Mouse (Mus musculus): Measurements from ENCODE around the gene Tenm4.

DNA sequence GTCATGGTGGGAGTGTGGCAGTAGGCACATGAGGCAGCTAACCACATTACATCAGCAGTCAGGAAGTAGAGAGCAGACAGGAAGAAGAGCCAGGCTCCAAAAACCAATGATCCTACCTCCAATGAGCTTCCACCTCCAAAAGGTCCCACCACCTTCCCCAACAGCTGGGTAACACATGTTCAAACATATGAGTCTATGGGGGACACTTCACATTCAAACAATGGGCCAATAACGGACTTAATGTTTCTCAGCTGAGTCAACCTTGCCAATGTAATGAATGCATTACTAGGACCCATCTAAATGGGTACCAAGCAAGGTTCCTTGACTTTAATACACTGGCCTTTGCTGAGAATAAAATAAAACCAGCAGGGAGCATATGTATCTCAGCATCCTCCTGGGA is 635.5 kb downstream of the Tenm4 start:
- no peak for TF ChIP-seq USF2 (conservative IDR thresholded peaks at IDR 0.05; ENCODE audit: low read depth, low read length)
- no peak for TF ChIP-seq CTCF (conservative IDR thresholded peaks at IDR 0.05 in 1 of 2, IDR thresholded peaks at IDR 0.05 in 1 of 2; ENCODE audit: low read depth in 2 of 2, low read length in 2 of 2)
- no peak for TF ChIP-seq MAX (IDR thresholded peaks at IDR 0.05; ENCODE audit: low read length)
- no peak for TF ChIP-seq POLR2A (IDR thresholded peaks at IDR 0.05; ENCODE audit: low read depth, low read length)
- no peak for TF ChIP-seq POLR2AphosphoS2 (IDR thresholded peaks at IDR 0.05; ENCODE audit: low read depth, low read length)
- TF ChIP-seq MAFK (IDR thresholded peaks at IDR 0.05; ENCODE audit: insufficient replicate concordance, low read length) = no peak
- TF ChIP-seq ZC3H11A (IDR thresholded peaks at IDR 0.05; ENCODE audit: low read depth, low read length) = no peak
- no peak for TF ChIP-seq ZMIZ1 (IDR thresholded peaks at IDR 0.05; ENCODE audit: low read depth, low read length)
- TF ChIP-seq CHD2 (IDR thresholded peaks at IDR 0.05; ENCODE audit: low read length) = no peak

Measured in CH12.LX (cell line).